Mouse (Mus musculus) limb, embryonic 15.5 days (tissue): Measurements from ENCODE around the gene Metap1d. TPM values are rescaled to one million over a fixed set of nuclear protein-coding genes. Genes with fewer than 3 reads are reported as not detected.

Source experiments
- ATAC-seq: fragments of 200-750 bp; cut with Nextera tagmentation; 2 replicates; pipeline ENCODE4 v1.8.0; 2017; ENCODE audit warnings: low read depth, moderate TSS enrichment; ENCODE audit not compliant: insufficient number of reproducible peaks, low FRiP score, low TSS enrichment
- H3K27ac ChIP-seq: fragments of 300-500 bp; sonication (generic); 2 replicates; pipeline ENCODE4 v1.5.1; 2015; ENCODE audit warnings: moderate library complexity, mild to moderate bottlenecking, inconsistent platforms
- H3K27me3 ChIP-seq: fragments of 300-500 bp; sonication (generic); 2 replicates; pipeline ENCODE4 v1.6.1; 2015; ENCODE audit warnings: inconsistent platforms
- H3K36me3 ChIP-seq: fragments of 300-500 bp; sonication (generic); 2 replicates; pipeline ENCODE4 v1.6.1; 2015; ENCODE audit warnings: inconsistent platforms
- H3K4me1 ChIP-seq: fragments of 300-500 bp; sonication (generic); 2 replicates; pipeline ENCODE4 v1.6.1; 2015; ENCODE audit warnings: inconsistent platforms
- H3K4me2 ChIP-seq: fragments of 300-500 bp; sonication (generic); 2 replicates; pipeline ENCODE4 v1.6.1; 2015; ENCODE audit warnings: mild to moderate bottlenecking, inconsistent platforms
- H3K4me3 ChIP-seq: fragments of 300-500 bp; sonication (generic); 2 replicates; pipeline ENCODE4 v1.5.1; 2015; ENCODE audit warnings: mild to moderate bottlenecking, inconsistent platforms
- H3K9ac ChIP-seq: fragments of 300-500 bp; sonication (generic); 2 replicates; pipeline ENCODE4 v1.6.1; 2015; ENCODE audit warnings: inconsistent platforms
- H3K9me3 ChIP-seq: fragments of 300-500 bp; sonication (generic); 2 replicates; pipeline ENCODE4 v1.6.1; 2016; ENCODE audit warnings: inconsistent platforms
- WGBS: fragments of 180-500 bp; shearing (Covaris S2); methylation state at CpG from one replicate; pipeline ENCODE4 v1.1.7; 2015; 5-methylcytosine and 5-hydroxymethylcytosine counted together
- polyA plus RNA-seq: library from polyadenylated mRNA; unstranded; fragments of >200 nt; fragmentation: Nextera tagmentation; extraction: Ambion mirVana; gene quantifications from 2 replicates; pipeline ENCODE4 v1.2.1, GENCODE M21; 2015

The Metap1d gene
- polyA plus RNA-seq, 1 experiment from 2014 or later: 41.6 TPM

DNA sequence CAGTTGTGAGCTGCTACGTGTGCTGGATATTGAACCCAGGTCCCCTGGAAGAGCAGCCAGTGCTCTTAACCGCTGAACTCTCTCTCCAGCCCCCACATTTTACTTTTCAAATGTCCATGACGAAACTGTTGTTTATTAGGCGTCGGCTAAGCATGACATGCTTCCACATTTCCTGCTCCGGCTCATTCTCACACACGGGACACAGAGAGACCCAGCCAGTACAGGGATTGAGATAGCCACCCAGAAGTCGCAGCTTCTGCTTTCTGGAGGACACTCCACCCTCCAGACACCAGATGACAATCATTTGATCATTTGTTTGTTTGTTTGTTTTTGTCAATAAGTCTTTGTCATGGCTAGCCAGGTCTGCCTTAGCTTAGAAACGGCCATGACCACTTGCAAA lies 51.8 kb downstream of the Metap1d start:
- 47% methylated on average over 9 of the region's 9 CpGs for WGBS
- peaks cover 7% of the 10 kb centered on the region for H3K4me1 ChIP-seq
- H3K4me3 ChIP-seq: no peak overlapping the region
- H3K9ac ChIP-seq: no peak overlapping the region
- H3K9me3 ChIP-seq: no peaks in the 10 kb centered on the region
- H3K27ac ChIP-seq: no peak overlapping the region
- no peak for ATAC-seq
- no peaks in the 10 kb centered on the region for H3K27me3 ChIP-seq
- no peaks in the 10 kb centered on the region for H3K36me3 ChIP-seq
- no peak overlapping the region for H3K4me2 ChIP-seq

DNA sequence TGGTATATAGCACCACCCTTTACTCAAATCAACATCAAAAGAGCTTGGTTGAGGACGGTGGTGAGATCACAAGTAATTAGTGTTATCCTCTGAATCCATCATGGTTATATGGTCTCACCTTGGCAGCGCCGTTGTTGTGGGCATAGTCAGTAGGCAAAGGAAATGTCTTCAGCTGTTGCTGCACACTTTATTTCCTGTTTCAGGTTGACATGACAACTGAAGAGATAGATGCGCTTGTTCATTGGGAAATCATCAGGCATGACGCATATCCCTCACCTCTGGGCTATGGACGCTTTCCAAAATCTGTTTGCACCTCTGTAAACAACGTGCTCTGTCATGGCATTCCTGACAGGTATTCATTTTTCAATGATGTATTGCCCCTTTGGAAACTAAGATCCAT lies 58.1 kb downstream of the Metap1d start:
- ATAC-seq: no peak
- Histone ChIP-seq H3K27me3 (no peaks in the 10 kb centered on the region), H3K27ac (no peak overlapping the region), H3K4me2 (no peak overlapping the region), H3K4me1 (no peaks in the 10 kb centered on the region), H3K36me3 (peaks cover 4% of the 10 kb centered on the region; the same call in 1 of the 2 replicates), H3K9ac (no peak overlapping the region), H3K4me3 (no peak overlapping the region), H3K9me3 (no peaks in the 10 kb centered on the region)
- WGBS: 65% methylated on average over 7 of the region's 7 CpGs

DNA sequence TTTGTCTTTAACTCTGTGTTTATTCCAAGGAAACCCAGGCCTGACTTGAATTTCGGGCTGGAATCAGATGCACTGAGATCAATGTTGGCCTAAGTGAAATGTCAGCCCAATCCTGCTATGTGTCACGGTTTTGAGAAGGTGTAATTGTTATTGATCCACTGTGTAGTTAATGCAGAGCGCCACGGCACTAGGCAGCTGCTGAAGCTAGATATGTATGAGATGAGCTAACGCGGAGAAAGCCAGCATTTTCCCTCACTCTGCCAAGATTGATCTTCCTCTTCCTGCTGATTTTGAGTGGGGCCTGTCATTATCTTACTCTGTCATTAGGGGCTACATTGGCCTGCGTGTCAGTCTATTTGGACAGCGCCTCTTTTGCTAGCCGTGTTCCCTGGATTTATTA lies 59.2 kb downstream of the Metap1d start:
- Histone ChIP-seq H3K4me3 (no peak overlapping the region), H3K27me3 (no peaks in the 10 kb centered on the region), H3K4me2 (no peak overlapping the region), H3K9me3 (no peaks in the 10 kb centered on the region), H3K4me1 (no peaks in the 10 kb centered on the region), H3K27ac (no peak overlapping the region), H3K9ac (no peak overlapping the region), H3K36me3 (peaks cover 4% of the 10 kb centered on the region; the same call in 1 of the 2 replicates)
- WGBS: 81% methylated on average over 9 of the region's 9 CpGs
- ATAC-seq: no peak

DNA sequence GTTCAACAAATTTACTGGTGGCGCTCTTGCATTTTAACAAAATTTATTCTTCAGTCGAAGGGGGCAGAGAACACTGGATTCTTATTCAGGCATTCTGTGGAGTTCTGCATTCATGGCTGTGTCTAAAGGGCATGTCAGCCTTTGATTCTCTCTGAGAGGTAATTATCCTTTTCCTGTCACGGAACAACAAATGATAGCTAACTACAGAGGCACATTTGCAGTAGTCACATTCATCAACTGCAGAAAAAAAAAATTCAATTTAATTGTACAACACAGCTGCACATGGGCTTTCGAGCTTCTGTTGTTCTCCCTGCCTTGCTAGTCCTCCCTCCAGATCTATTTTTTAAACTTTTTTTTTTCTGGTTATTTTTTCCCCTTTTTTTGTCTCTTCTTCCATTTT lies 63.9 kb downstream of the Metap1d start:
- 52% methylated on average over 4 of the region's 4 CpGs for WGBS
- Histone ChIP-seq H3K9me3 (no peaks in the 10 kb centered on the region), H3K4me2 (no peak overlapping the region), H3K9ac (no peak overlapping the region), H3K4me3 (no peak overlapping the region), H3K4me1 (no peaks in the 10 kb centered on the region), H3K27me3 (peaks cover 6% of the 10 kb centered on the region), H3K27ac (no peak overlapping the region), H3K36me3 (no peaks in the 10 kb centered on the region)
- ATAC-seq: no peak

DNA sequence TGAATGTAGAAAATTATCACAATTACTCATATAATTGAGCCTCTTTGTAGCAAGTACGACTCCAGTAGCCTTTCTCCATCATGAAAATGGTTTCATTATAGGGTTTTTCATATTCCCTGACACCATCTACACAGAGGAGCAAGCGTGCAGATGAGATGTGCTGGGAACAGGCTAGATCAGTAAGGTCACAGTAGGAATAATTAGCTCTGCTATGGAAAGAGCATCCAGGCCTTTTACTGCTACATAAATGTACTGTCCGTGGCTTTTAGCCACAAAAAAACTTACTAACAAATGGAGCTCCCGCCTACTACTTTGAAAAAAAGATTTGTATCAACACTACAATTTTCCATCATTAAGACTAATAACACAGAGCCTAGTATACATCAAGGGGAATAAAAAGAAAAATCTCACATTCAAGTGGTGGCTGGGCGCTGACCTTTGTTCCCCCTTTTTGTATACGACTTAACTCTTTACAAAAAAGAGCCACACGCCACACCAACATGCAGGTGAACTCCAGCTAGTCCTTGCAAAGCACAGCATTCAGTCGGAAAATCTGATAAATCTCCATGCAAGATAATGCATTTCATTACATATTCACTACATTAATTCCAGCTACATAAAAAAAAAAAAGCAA lies 64.5 kb downstream of the Metap1d start:
- H3K27me3 ChIP-seq: peaks cover 12% of the 10 kb centered on the region
- H3K4me2 ChIP-seq: no peak overlapping the region
- no peak overlapping the region for H3K9ac ChIP-seq
- no peak for ATAC-seq
- H3K9me3 ChIP-seq: no peaks in the 10 kb centered on the region
- WGBS: 72% methylated on average over 8 of the region's 8 CpGs
- no peaks in the 10 kb centered on the region for H3K4me1 ChIP-seq
- H3K4me3 ChIP-seq: no peak overlapping the region
- H3K36me3 ChIP-seq: no peaks in the 10 kb centered on the region
- H3K27ac ChIP-seq: no peak overlapping the region

DNA sequence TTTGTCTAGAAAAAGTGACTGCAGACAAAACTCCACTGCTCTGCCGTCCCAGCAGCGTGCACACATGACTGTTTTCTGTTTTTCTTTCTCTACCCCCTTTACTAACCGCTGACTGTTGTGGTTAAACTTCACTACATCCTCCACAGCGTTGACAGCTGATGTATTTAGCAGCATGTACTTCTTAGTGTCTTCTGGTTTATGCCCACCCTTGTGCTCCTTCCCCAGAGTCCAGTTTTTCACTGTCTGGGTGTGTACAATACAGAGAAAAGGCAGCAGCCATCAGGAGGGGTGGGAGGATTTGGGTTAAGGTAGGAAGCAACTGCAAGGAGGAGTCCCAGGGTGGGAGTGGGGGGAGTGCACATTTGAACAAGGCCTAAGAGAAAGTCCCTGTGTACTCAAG lies 69.8 kb downstream of the Metap1d start:
- Histone ChIP-seq H3K4me1 (no peaks in the 10 kb centered on the region), H3K9me3 (no peaks in the 10 kb centered on the region), H3K27me3 (peaks cover 60% of the 10 kb centered on the region), H3K36me3 (no peaks in the 10 kb centered on the region), H3K27ac (no peak overlapping the region), H3K9ac (no peak overlapping the region), H3K4me2 (no peak overlapping the region), H3K4me3 (no peak overlapping the region)
- 69% methylated on average over 4 of the region's 4 CpGs for WGBS
- no peak for ATAC-seq

DNA sequence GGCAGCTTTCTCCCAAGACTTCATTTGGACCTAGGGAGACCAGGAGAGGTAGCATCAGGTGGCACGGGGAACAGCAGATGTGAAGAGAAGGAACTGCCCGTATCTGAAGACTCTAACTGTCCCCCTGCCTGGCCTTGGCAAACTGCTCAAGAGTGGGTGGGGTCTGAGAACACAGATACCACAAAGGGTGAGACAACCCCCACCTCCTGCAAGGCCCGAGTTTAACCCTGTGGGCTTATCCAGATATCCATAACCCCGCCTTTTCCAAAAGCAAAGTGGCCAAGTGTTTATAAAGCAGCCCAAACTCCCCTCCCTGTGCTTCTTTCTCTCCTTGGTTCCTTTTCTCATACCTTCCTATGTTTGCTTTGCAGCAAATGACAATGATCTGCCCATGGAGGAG lies 70.4 kb downstream of the Metap1d start:
- Histone ChIP-seq H3K27me3 (peaks cover 66% of the 10 kb centered on the region), H3K4me2 (no peak overlapping the region), H3K27ac (no peak overlapping the region), H3K9me3 (no peaks in the 10 kb centered on the region), H3K4me3 (no peak overlapping the region), H3K4me1 (peaks cover under 1% of the 10 kb centered on the region), H3K9ac (no peak overlapping the region), H3K36me3 (no peaks in the 10 kb centered on the region)
- WGBS: 54% methylated on average over 4 of the region's 4 CpGs
- no peak for ATAC-seq

DNA sequence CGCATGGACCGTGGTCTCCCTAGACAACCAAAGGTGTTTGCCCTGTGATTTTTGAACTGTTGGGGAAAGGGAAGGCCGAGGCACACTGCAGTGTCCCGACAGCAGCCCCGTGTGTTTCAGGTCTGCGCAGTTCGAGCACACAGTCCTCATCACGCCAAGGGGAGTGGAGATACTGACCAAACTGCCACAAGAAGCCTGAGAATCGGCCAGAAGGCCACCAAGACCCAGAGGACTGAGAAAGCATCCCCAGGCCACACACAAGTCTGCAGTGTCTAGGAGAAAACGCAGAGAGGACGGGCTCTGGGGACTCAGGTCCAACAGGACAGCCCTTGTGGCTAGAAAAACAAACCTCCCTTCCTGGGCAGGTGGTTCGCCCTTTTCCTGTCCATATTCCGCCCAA lies 71.7 kb downstream of the Metap1d start:
- no peak for ATAC-seq
- Histone ChIP-seq H3K4me1 (peaks cover 14% of the 10 kb centered on the region), H3K27me3 (peaks cover 79% of the 10 kb centered on the region), H3K9me3 (no peaks in the 10 kb centered on the region), H3K4me2 (no peak overlapping the region), H3K27ac (no peak overlapping the region), H3K9ac (no peak overlapping the region), H3K4me3 (no peak overlapping the region), H3K36me3 (no peaks in the 10 kb centered on the region)
- 37% methylated on average over 13 of the region's 13 CpGs for WGBS

DNA sequence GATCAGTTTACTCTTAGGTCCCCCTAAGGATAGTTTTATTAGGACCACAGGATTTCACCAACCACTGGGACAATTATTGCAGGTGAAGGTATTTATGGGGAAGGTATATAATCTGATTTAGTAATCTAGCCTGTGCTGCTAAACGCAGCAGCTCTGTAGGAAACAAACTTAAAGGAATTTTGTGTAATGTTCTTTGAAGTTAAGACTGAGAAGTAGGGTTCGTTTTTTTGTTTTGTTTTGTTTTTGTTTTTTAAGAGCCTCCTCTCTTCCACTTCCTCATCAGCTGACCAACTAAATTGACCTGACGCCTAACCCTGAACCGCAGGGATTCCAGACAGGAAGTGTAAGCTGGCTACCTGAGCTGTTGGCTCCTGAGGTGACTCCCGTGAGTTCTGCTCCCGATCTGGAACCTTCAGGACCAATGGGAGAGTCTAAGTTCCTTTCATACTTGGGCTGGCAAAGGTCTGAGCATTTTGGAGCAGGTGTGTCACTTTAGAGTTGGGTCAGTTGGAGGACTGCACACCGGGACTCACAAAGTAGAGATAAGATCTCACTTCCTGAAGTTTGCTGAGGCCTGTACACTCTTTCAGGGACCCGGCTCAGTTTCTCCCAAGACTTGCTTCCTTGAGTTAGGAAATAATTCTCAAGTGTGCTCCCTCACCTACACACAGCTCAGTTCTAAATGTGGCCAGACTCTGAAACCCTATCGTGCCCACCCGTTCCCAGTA lies 73.7 kb downstream of the Metap1d start:
- Histone ChIP-seq H3K4me3 (no peak overlapping the region), H3K27me3 (peaks cover 93% of the 10 kb centered on the region), H3K36me3 (no peaks in the 10 kb centered on the region), H3K4me2 (no peak overlapping the region), H3K9ac (no peak overlapping the region), H3K9me3 (no peaks in the 10 kb centered on the region), H3K27ac (no peak overlapping the region), H3K4me1 (peaks cover 27% of the 10 kb centered on the region)
- 11% methylated on average over 10 of the region's 10 CpGs for WGBS
- ATAC-seq: no peak

DNA sequence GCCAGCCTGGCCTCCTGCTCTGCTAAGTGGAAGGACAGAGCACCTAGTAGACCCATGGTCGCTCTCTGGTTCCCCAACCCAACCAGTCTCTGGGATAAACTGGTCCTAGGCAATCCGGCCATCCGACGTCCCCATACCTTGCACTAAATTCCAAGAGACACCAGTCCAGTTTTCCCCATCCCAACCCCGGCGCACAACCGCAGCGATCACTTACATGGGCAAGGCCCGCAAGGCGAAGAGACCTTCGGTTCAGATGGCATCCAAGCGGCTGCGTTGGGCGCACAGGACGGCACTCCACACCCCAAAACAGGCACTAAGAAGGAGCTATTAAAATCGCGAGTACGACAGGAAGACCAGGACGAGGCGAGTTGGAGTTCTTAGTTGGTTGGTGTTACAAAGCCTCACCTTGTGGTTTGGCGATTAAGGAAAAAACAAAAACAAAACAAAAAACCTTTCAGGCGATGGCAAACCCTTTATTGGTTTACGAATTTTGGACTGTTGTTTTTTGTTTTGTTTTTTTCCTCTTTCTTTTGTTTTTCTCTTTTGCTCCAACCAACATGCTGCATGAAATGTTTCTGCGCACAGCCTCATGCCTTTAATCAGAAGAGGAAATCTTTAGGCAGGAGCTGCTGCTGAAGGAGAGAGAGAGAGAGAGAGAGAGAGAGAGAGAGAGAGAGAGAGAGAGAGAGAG lies 74.4 kb downstream of the Metap1d start:
- no peak overlapping the region for H3K4me2 ChIP-seq
- peaks cover 95% of the 10 kb centered on the region for H3K27me3 ChIP-seq
- H3K4me3 ChIP-seq: no peak overlapping the region
- H3K9ac ChIP-seq: no peak overlapping the region
- no peaks in the 10 kb centered on the region for H3K9me3 ChIP-seq
- 5% methylated on average over 24 of the region's 24 CpGs for WGBS
- peaks cover 32% of the 10 kb centered on the region for H3K4me1 ChIP-seq
- H3K36me3 ChIP-seq: no peaks in the 10 kb centered on the region
- no peak for ATAC-seq
- H3K27ac ChIP-seq: no peak overlapping the region

DNA sequence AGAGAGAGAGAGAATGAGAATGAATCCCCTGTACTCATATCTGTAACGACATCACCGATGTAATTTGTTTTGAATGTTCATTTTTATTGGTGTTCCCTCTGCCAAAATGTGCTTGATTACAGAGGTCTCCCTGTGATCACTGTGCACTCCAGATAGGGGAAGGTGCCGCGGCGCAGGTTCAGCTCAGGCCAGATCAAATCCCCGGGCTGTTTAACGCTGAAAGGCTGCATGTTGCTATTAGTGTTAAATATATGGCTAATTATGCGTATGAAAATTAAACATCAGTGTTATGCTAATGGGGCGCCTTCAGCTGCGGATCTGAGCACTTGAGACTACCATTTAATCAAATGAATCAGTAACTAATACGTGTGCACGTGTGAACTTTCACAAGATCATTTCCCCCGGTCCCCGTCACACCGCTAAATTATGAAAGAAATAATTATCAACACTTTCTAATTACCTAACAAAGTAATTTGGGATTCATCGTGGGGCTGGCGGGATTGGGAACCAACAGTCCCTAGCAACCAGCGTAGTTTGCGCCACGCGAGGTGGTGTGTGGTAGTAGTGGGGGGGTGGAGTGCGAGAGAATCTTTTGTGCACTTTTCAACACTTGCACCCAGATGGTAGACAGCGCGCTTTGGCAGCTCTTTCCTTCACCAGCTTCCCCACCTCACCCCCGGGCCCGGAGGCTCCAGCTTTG lies 75.1 kb downstream of the Metap1d start, which contains the start of gene Dlx1:
Dlx1 (plus strand) TSS at position 100 of the 700 bp plus-strand sequence.
- no peak for ATAC-seq
- H3K4me1 ChIP-seq: peaks cover 34% of the 10 kb centered on the region
- peak within 1 kb of the TSS; percentile 93 for H3K4me2 ChIP-seq
- no peak within 1 kb of the TSS for H3K27ac ChIP-seq
- H3K9ac ChIP-seq: no peak within 1 kb of the TSS
- peak within 1 kb of the TSS; percentile 50 for H3K4me3 ChIP-seq
- H3K27me3 ChIP-seq: peaks cover 95% of the 10 kb centered on the region
- H3K36me3 ChIP-seq: no peaks in the 10 kb centered on the region
- no peaks in the 10 kb centered on the region for H3K9me3 ChIP-seq
- 2% methylated on average over 26 of the region's 26 CpGs for WGBS
